In genomic region chr7:71033121-71033520, GRCm38 (mm10) we compare ENCODE assay signal across 17 mouse cellular contexts.
DNase-seq lines count a peak whose midpoint lies in the region; ATAC-seq and TF ChIP-seq lines count a peak whose summit lies in the region.
"Had no signal": no experiment of that assay in that cellular context is flagged by ENCODE, and none has a peak within 500 bp of the region (broad histone marks: within the 10 kb centered on the region; RNA-seq: fewer than 3 reads in every experiment).

No protein-coding gene starts in this region.

- H3K4me2 ChIP-seq in kidney, embryonic 14.5 days (replicated peaks; ENCODE audit: low read depth, low read length), result no peak overlapping the region
- H3K4me2 ChIP-seq: hindbrain, embryonic 13.5 days; limb, embryonic 15.5 days; liver, embryonic 15.5 days; midbrain, embryonic 11.5 days; stomach, embryonic 15.5 days had no signal

- 80% methylated on average over 12 of the region's 12 CpGs for WGBS in kidney, embryonic 14.5 days
- 76% methylated on average over 12 of the region's 12 CpGs for WGBS in embryonic facial prominence, embryonic 10.5 days

- no peaks in the 10 kb centered on the region for H3K4me1 ChIP-seq in kidney, embryonic 14.5 days (ENCODE audit: control insufficient read depth, insufficient read depth, low read length)
- H3K4me1 ChIP-seq in embryonic facial prominence, embryonic 10.5 days, result peaks cover 3% of the 10 kb centered on the region
- H3K4me1 ChIP-seq: hindbrain, embryonic 13.5 days; limb, embryonic 15.5 days; liver, embryonic 15.5 days had no signal

- no peak for ATAC-seq in kidney, embryonic 14.5 days (ENCODE audit: low FRiP score, low TSS enrichment)
- ATAC-seq: forebrain, embryonic 16.5 days had no signal

- no peak overlapping the region for H3K9ac ChIP-seq in kidney, embryonic 14.5 days (ENCODE audit: low read depth, low read length)
- H3K9ac ChIP-seq: hindbrain, embryonic 13.5 days; limb, embryonic 15.5 days; liver, embryonic 15.5 days; stomach, embryonic 15.5 days had no signal

- no peak for TF ChIP-seq POLR2A in brain, embryonic 14.5 days (IDR thresholded peaks at IDR 0.05; ENCODE audit: borderline replicate concordance, extremely low read depth, insufficient read depth, insufficient read length, poor library complexity, severe bottlenecking)

- H3K4me3 ChIP-seq in kidney, embryonic 14.5 days (ENCODE audit: low read length), result no peak overlapping the region
- no peak overlapping the region for H3K4me3 ChIP-seq in embryonic facial prominence, embryonic 10.5 days
- H3K4me3 ChIP-seq: hindbrain, embryonic 13.5 days; limb, embryonic 15.5 days; liver, embryonic 15.5 days; stomach, embryonic 15.5 days had no signal

- no peak for TF ChIP-seq CTCF in brain, embryonic 14.5 days (IDR thresholded peaks at IDR 0.05; ENCODE audit: borderline replicate concordance, extremely low read depth, insufficient read depth, insufficient read length)

- no peaks in the 10 kb centered on the region for H3K36me3 ChIP-seq in kidney, embryonic 14.5 days (ENCODE audit: control insufficient read depth, insufficient read depth, low read length)
- no peaks in the 10 kb centered on the region for H3K36me3 ChIP-seq in embryonic facial prominence, embryonic 10.5 days (replicated peaks)
- H3K36me3 ChIP-seq: hindbrain, embryonic 13.5 days; limb, embryonic 15.5 days; liver, embryonic 15.5 days; stomach, embryonic 15.5 days had no signal

- H3K9me3 ChIP-seq in kidney, embryonic 14.5 days (ENCODE audit: control insufficient read depth, low read length), result no peaks in the 10 kb centered on the region
- no peaks in the 10 kb centered on the region for H3K9me3 ChIP-seq in embryonic facial prominence, embryonic 10.5 days
- H3K9me3 ChIP-seq: hindbrain, embryonic 13.5 days; limb, embryonic 15.5 days; liver, embryonic 15.5 days; stomach, embryonic 15.5 days had no signal

- peak overlapping the region; percentile 30; the same call in 1 of the 2 replicates for H3K27ac ChIP-seq in kidney, embryonic 14.5 days (ENCODE audit: low read depth, low read length)
- no peak overlapping the region for H3K27ac ChIP-seq in embryonic facial prominence, embryonic 10.5 days (replicated peaks)
- H3K27ac ChIP-seq: hindbrain, embryonic 13.5 days; limb, embryonic 15.5 days; liver, embryonic 15.5 days; stomach, embryonic 15.5 days had no signal

- no peaks in the 10 kb centered on the region for H3K27me3 ChIP-seq in kidney, embryonic 14.5 days (ENCODE audit: control insufficient read depth, insufficient read depth, low read length)
- H3K27me3 ChIP-seq in embryonic facial prominence, embryonic 10.5 days (replicated peaks; ENCODE audit: low read depth, poor library complexity, severe bottlenecking), result no peaks in the 10 kb centered on the region
- H3K27me3 ChIP-seq: hindbrain, embryonic 13.5 days; limb, embryonic 15.5 days; liver, embryonic 15.5 days; stomach, embryonic 15.5 days had no signal

- intact Hi-C loops in gastrocnemius, postnatal 14 days (cut with DNase I; ENCODE audit: low total_unique reads), result no loop called here

- no peak for DNase-seq in kidney, postnatal 25 days
- DNase-seq in brain, embryonic 14.5 days (ENCODE audit: low read depth), result peak; percentile 11
- peak; percentile 14 for DNase-seq in gastrocnemius, postnatal 14 days
- peak; percentile 13 for DNase-seq in heart, postnatal 4 days
- DNase-seq in thymus, postnatal 0 days (ENCODE audit: low spot score), result no peak
- DNase-seq in embryonic facial prominence, embryonic 10.5 days (ENCODE audit: low spot score), result no peak
- DNase-seq: cerebellum, adult 9-11 months; kidney, postnatal 14 days; right cerebral cortex, postnatal 25 days; thymus, adult 18-20 months had no signal

Comparison
In these comparisons a context has a peak if more than half of its experiments do, and no peak if none do; other contexts are left out.
1. DNase-seq: peak in brain, embryonic 14.5 days (single experiment), gastrocnemius, postnatal 14 days (single experiment) and heart, postnatal 4 days (single experiment); none in kidney, postnatal 25 days (0 of 2), thymus, postnatal 0 days (single experiment) and embryonic facial prominence, embryonic 10.5 days (single experiment).